Mouse (Mus musculus) E14TG2a.4 (cell line): ENCODE measurements around the gene Ran.

Experiments used
- CTCF ChIP-seq: conservative IDR thresholded peaks from 2 replicates; pipeline ENCODE4 v1.5.1; 2014; ENCODE audit warnings: low read length
- NANOG ChIP-seq: IDR thresholded peaks from 2 replicates; pipeline ENCODE4 v1.6.1; 2014; ENCODE audit warnings: borderline replicate concordance, low read length, mixed read lengths

GRCm38 (mm10) chr5:129071761-129072280, 52.0 kb downstream of the Ran start:
- TF ChIP-seq CTCF (no peak), NANOG (no peak)
